Comparison of ENCODE assay signal across 15 mouse cellular contexts in genomic region chr3:57304050-57304449, GRCm38 (mm10). TPM values are rescaled to one million over a fixed set of nuclear protein-coding genes. Genes with fewer than 3 reads are reported as not detected.
DNase-seq lines count a peak whose midpoint lies in the region; ATAC-seq and TF ChIP-seq lines count a peak whose summit lies in the region.
"Had no signal": no experiment of that assay in that cellular context is flagged by ENCODE, and none has a peak within 500 bp of the region (broad histone marks: within the 10 kb centered on the region; RNA-seq: fewer than 3 reads in every experiment).

No protein-coding gene starts in this region.

- no peak for TF ChIP-seq CTCF in kidney, postnatal 0 days (IDR thresholded peaks at IDR 0.05; ENCODE audit: low read depth)
- TF ChIP-seq CTCF in C2C12 (IDR thresholded peaks at IDR 0.05; ENCODE audit: control insufficient read depth, insufficient read depth, insufficient read length) = no peak

- no peak overlapping the region for H3K4me2 ChIP-seq in kidney, postnatal 0 days (ENCODE audit: low read length)
- H3K4me2 ChIP-seq in kidney, embryonic 15.5 days = no peak overlapping the region
- no peak overlapping the region for H3K4me2 ChIP-seq in embryonic facial prominence, embryonic 14.5 days (ENCODE audit: low read depth, low read length)
- H3K4me2 ChIP-seq: heart, embryonic 13.5 days; liver, embryonic 13.5 days had no signal

- H3ac ChIP-seq in C2C12 (ENCODE audit: control insufficient read depth, insufficient read length, low read depth) = peak overlapping the region; percentile 45

- DNase-seq in frontal cortex, postnatal 36 days (ENCODE audit: low spot score in 2 of 2) = no peak
- DNase-seq in kidney, postnatal 0 days (ENCODE audit: low spot score) = peak; percentile 43
- peak; percentile 73 for DNase-seq in embryonic facial prominence, embryonic 14.5 days (ENCODE audit: low spot score)
- DNase-seq in urinary bladder, postnatal 25 days (ENCODE audit: low spot score) = no peak
- DNase-seq in urinary bladder, postnatal 36 days (ENCODE audit: low spot score in 2 of 2) = no peak
- DNase-seq: cerebellum, adult 2 months; forebrain, postnatal 0 days; gastrocnemius, postnatal 25 days; kidney, postnatal 14 days; liver, embryonic 13.5 days had no signal

- no peak overlapping the region for H3K4me3 ChIP-seq in kidney, postnatal 0 days (replicated peaks; ENCODE audit: low read depth, low read length)
- H3K4me3 ChIP-seq in kidney, embryonic 15.5 days (replicated peaks) = no peak overlapping the region
- no peak overlapping the region for H3K4me3 ChIP-seq in C2C12 (ENCODE audit: insufficient read depth, poor library complexity, severe bottlenecking)
- no peak overlapping the region for H3K4me3 ChIP-seq in embryonic facial prominence, embryonic 14.5 days (ENCODE audit: low read depth, low read length)
- H3K4me3 ChIP-seq: heart, embryonic 13.5 days; liver, embryonic 13.5 days had no signal

- WGBS in kidney, postnatal 0 days = 60% methylated on average over 4 of the region's 4 CpGs
- WGBS in kidney, embryonic 15.5 days = 61% methylated on average over 4 of the region's 4 CpGs
- WGBS in embryonic facial prominence, embryonic 14.5 days = 31% methylated on average over 4 of the region's 4 CpGs

- H3K79me2 ChIP-seq in C2C12 (ENCODE audit: control insufficient read depth, insufficient read depth) = no peaks in the 10 kb centered on the region

- H3K27me3 ChIP-seq in kidney, postnatal 0 days (ENCODE audit: insufficient read depth, low read length) = no peaks in the 10 kb centered on the region
- H3K27me3 ChIP-seq in kidney, embryonic 15.5 days = no peaks in the 10 kb centered on the region
- no peaks in the 10 kb centered on the region for H3K27me3 ChIP-seq in C2C12 (ENCODE audit: control insufficient read depth, insufficient read depth, insufficient read length)
- no peaks in the 10 kb centered on the region for H3K27me3 ChIP-seq in embryonic facial prominence, embryonic 14.5 days (replicated peaks; ENCODE audit: control insufficient read depth, insufficient read depth, low read length)
- H3K27me3 ChIP-seq: heart, embryonic 13.5 days; liver, embryonic 13.5 days had no signal

- H3K9me3 ChIP-seq in kidney, postnatal 0 days (replicated peaks; ENCODE audit: low read length) = no peaks in the 10 kb centered on the region
- H3K9me3 ChIP-seq in kidney, embryonic 15.5 days (replicated peaks) = no peaks in the 10 kb centered on the region
- no peaks in the 10 kb centered on the region for H3K9me3 ChIP-seq in embryonic facial prominence, embryonic 14.5 days (ENCODE audit: control insufficient read depth, low read length)
- H3K9me3 ChIP-seq: heart, embryonic 13.5 days; liver, embryonic 13.5 days had no signal

- no peak overlapping the region for H3K9ac ChIP-seq in kidney, postnatal 0 days (ENCODE audit: low read depth, low read length)
- H3K9ac ChIP-seq in kidney, embryonic 15.5 days = no peak overlapping the region
- no peak overlapping the region for H3K9ac ChIP-seq in embryonic facial prominence, embryonic 14.5 days (ENCODE audit: low read depth, low read length)
- H3K9ac ChIP-seq: forebrain, postnatal 0 days; heart, embryonic 13.5 days; liver, embryonic 13.5 days had no signal

- H3K4me1 ChIP-seq in kidney, postnatal 0 days (replicated peaks; ENCODE audit: insufficient read depth, low read length) = no peaks in the 10 kb centered on the region
- H3K4me1 ChIP-seq in kidney, embryonic 15.5 days = peaks cover 2% of the 10 kb centered on the region; the same call in 1 of the 2 replicates
- H3K4me1 ChIP-seq in embryonic facial prominence, embryonic 14.5 days (ENCODE audit: control insufficient read depth, insufficient read depth, low read length) = peaks cover 19% of the 10 kb centered on the region; the same call in 1 of the 2 replicates
- H3K4me1 ChIP-seq: liver, embryonic 13.5 days had no signal

- peak; percentile 57; the same call in 1 of the 2 replicates for ATAC-seq in frontal cortex, adult (ENCODE audit: low TSS enrichment)
- no peak for ATAC-seq in kidney, postnatal 0 days (replicated peaks; ENCODE audit: low FRiP score, low read depth)
- ATAC-seq in kidney, embryonic 15.5 days (replicated peaks; ENCODE audit: low FRiP score) = no peak
- ATAC-seq in embryonic facial prominence, embryonic 14.5 days (ENCODE audit: low read depth) = 0 out of 2 replicates have a peak, but pooled peaks have one; percentile 55
- ATAC-seq: forebrain, postnatal 0 days; inflammation-experienced regulatory T-cells, adult 6 months had no signal

- H3K79me3 ChIP-seq in C2C12 (ENCODE audit: low read depth) = no peaks in the 10 kb centered on the region

- H3K36me3 ChIP-seq in kidney, postnatal 0 days (ENCODE audit: insufficient read depth, low read length) = no peaks in the 10 kb centered on the region
- H3K36me3 ChIP-seq in kidney, embryonic 15.5 days = no peaks in the 10 kb centered on the region
- no peaks in the 10 kb centered on the region for H3K36me3 ChIP-seq in C2C12 (ENCODE audit: control insufficient read depth, insufficient read depth)
- H3K36me3 ChIP-seq in embryonic facial prominence, embryonic 14.5 days (ENCODE audit: control insufficient read depth, insufficient read depth, low read length) = no peaks in the 10 kb centered on the region
- H3K36me3 ChIP-seq: heart, embryonic 13.5 days; liver, embryonic 13.5 days had no signal

- H3K27ac ChIP-seq in kidney, postnatal 0 days = no peak overlapping the region
- no peak overlapping the region for H3K27ac ChIP-seq in kidney, embryonic 15.5 days
- no peak overlapping the region for H3K27ac ChIP-seq in embryonic facial prominence, embryonic 14.5 days (replicated peaks; ENCODE audit: low read depth, low read length)
- H3K27ac ChIP-seq: heart, embryonic 13.5 days; liver, embryonic 13.5 days had no signal

TF ChIP-seq in C2C12, 6 proteins besides CTCF, POLR2A, EP300 and RAD21:
- TF ChIP-seq MAX (IDR thresholded peaks at IDR 0.05) (no peak), MYOG (IDR thresholded peaks at IDR 0.05; ENCODE audit: control insufficient read depth, extremely low read depth, insufficient read length) (no peak)

RNA-seq across cellular contexts. Expression of gene Tm4sf1, which starts 2.3 kb away (rescaled TPM):
- polyA plus RNA-seq in kidney, postnatal 0 days (2015; fragmentation: Nextera tagmentation; extraction: Ambion mirVana) = 386 and 407 TPM in 2 replicates
- polyA plus RNA-seq in kidney, embryonic 15.5 days (2015; fragmentation: Nextera tagmentation; extraction: Ambion mirVana) = 199 and 212 TPM in 2 replicates
- polyA plus RNA-seq in C2C12 (2012; fragmentation: generic; extraction: Trizol) = 963 TPM
- polyA plus RNA-seq in embryonic facial prominence, embryonic 14.5 days (2014; fragmentation: Nextera tagmentation; extraction: Ambion mirVana) = 93.8 and 94.9 TPM in 2 replicates
- polyA plus RNA-seq: inflammation-experienced regulatory T-cells, adult 6 months had no signal

Comparison
In these comparisons a context has a peak if more than half of its experiments do, and no peak if none do; other contexts are left out.
1. ATAC-seq: peak in frontal cortex, adult (single experiment) and embryonic facial prominence, embryonic 14.5 days (single experiment); none in kidney, postnatal 0 days (single experiment) and kidney, embryonic 15.5 days (single experiment).
2. DNase-seq: peak in kidney, postnatal 0 days (single experiment) and embryonic facial prominence, embryonic 14.5 days (single experiment); none in frontal cortex, postnatal 36 days (0 of 2), urinary bladder, postnatal 25 days (single experiment) and urinary bladder, postnatal 36 days (0 of 2).